Mouse (Mus musculus): ENCODE results near the gene Rbm17.

- no peak for TF ChIP-seq POLR2A (IDR thresholded peaks at IDR 0.05; ENCODE audit: control insufficient read depth in 1 of 2, insufficient read depth in 1 of 2, low read depth in 1 of 2, low read length in 2 of 2, poor library complexity in 1 of 2)
- no peak for TF ChIP-seq CTCF (IDR thresholded peaks at IDR 0.05 in 2 of 3, conservative IDR thresholded peaks at IDR 0.05 in 1 of 3; ENCODE audit: control insufficient read depth in 1 of 3, insufficient read depth in 1 of 3, low read depth in 2 of 3, low read length in 3 of 3, poor library complexity in 1 of 3, severe bottlenecking in 1 of 3)
- no peak for TF ChIP-seq USF1 (IDR thresholded peaks at IDR 0.05; ENCODE audit: low read depth, low read length)
- TF ChIP-seq HCFC1 (IDR thresholded peaks at IDR 0.05; ENCODE audit: low read depth, low read length): no peak
- TF ChIP-seq EP300 (IDR thresholded peaks at IDR 0.05; ENCODE audit: low read depth in 1 of 2, low read length in 2 of 2): no peak
- no peak for TF ChIP-seq USF2 (IDR thresholded peaks at IDR 0.05; ENCODE audit: borderline replicate concordance in 1 of 2, insufficient read depth in 1 of 2, low read depth in 1 of 2, low read length in 2 of 2)
- TF ChIP-seq ZMIZ1 (IDR thresholded peaks at IDR 0.05; ENCODE audit: low read depth, low read length): no peak
- no peak for TF ChIP-seq POLR2AphosphoS5 (IDR thresholded peaks at IDR 0.05; ENCODE audit: borderline replicate concordance, low read depth, low read length)
- no peak for TF ChIP-seq MYC (IDR thresholded peaks at IDR 0.05; ENCODE audit: low read depth, low read length)
- TF ChIP-seq POLR2AphosphoS2 (IDR thresholded peaks at IDR 0.05; ENCODE audit: low read length): no peak
- TF ChIP-seq E2F4 (IDR thresholded peaks at IDR 0.05; ENCODE audit: borderline replicate concordance, low read depth, low read length): no peak
These were observed 37.1 kb downstream of the Rbm17 start for GRCm38 (mm10) chr2:11566898-11567297.

Measured in MEL (cell line).